Mouse (Mus musculus) hindbrain, embryonic 14.5 days (tissue): ENCODE results near the gene Gm7271. TPM values are rescaled to one million over a fixed set of nuclear protein-coding genes. Genes with fewer than 3 reads are reported as not detected.

ENCODE experiments used
- ATAC-seq: fragments of 200-750 bp; cut with Nextera tagmentation; 2 replicates; pipeline ENCODE4 v1.8.0; 2017; ENCODE audit warnings: moderate number of reproducible peaks, mild to moderate bottlenecking, moderate TSS enrichment, moderate library complexity; ENCODE audit not compliant: low FRiP score
- DNase-seq: peaks from one replicate; pipeline ENCODE4 v3.0.0-alpha.2; 2015; ENCODE audit warnings: low spot score
- H3K27ac ChIP-seq: fragments of 300-500 bp; sonication (generic); 2 replicates; pipeline ENCODE4 v1.5.1; 2014; ENCODE audit warnings: mild to moderate bottlenecking, moderate library complexity
- H3K27me3 ChIP-seq: fragments of 300-500 bp; sonication (generic); 2 replicates; pipeline ENCODE4 v1.6.1; 2014; ENCODE audit warnings: mild to moderate bottlenecking, low read length, mixed read lengths; ENCODE audit not compliant: control insufficient read depth, insufficient read depth
- H3K36me3 ChIP-seq: fragments of 300-500 bp; sonication (generic); replicated peaks from 2 replicates; pipeline ENCODE4 v1.6.1; 2014; ENCODE audit not compliant: control insufficient read depth, insufficient read depth
- H3K4me1 ChIP-seq: fragments of 300-500 bp; sonication (generic); replicated peaks from 2 replicates; pipeline ENCODE4 v1.6.1; 2014; ENCODE audit warnings: antibody characterized with exemption, low read length, mixed read lengths; ENCODE audit not compliant: control insufficient read depth, insufficient read depth
- H3K4me2 ChIP-seq: fragments of 300-500 bp; sonication (generic); replicated peaks from 2 replicates; pipeline ENCODE4 v1.6.1; 2014; ENCODE audit warnings: mild to moderate bottlenecking, moderate library complexity
- H3K4me3 ChIP-seq: fragments of 300-500 bp; sonication (generic); replicated peaks from 2 replicates; pipeline ENCODE4 v1.5.1; 2014; ENCODE audit warnings: mild to moderate bottlenecking, low read length
- H3K9ac ChIP-seq: fragments of 300-500 bp; sonication (generic); 2 replicates; pipeline ENCODE4 v1.6.1; 2014
- H3K9me3 ChIP-seq: fragments of 300-500 bp; sonication (generic); 2 replicates; pipeline ENCODE4 v1.6.1; 2016; ENCODE audit warnings: low read length; ENCODE audit not compliant: control insufficient read depth
- WGBS: fragments of 180-500 bp; shearing (Covaris S2); extraction: QIAGEN DNeasy Blood & Tissue Kit; methylation state at CpG from one replicate; pipeline ENCODE4 v1.1.7; 2014; 5-methylcytosine and 5-hydroxymethylcytosine counted together
- polyA plus RNA-seq: library from polyadenylated mRNA; unstranded; fragments of >200 nt; fragmentation: Nextera tagmentation; extraction: Ambion mirVana; gene quantifications from 2 replicates; pipeline ENCODE4 v1.2.1, GENCODE M21; 2014

Gene Gm7271
- polyA plus RNA-seq, 1 experiment from 2014 or later: not detected

- peaks cover 4% of the 10 kb centered on the region; the same call in 1 of the 2 replicates for H3K4me1 ChIP-seq
- no peak overlapping the region for H3K4me3 ChIP-seq
- H3K36me3 ChIP-seq: no peaks in the 10 kb centered on the region
- no peak overlapping the region for H3K9ac ChIP-seq
- H3K27me3 ChIP-seq: no peaks in the 10 kb centered on the region
- WGBS: 63% methylated on average over 4 of the region's 4 CpGs
- H3K9me3 ChIP-seq: no peaks in the 10 kb centered on the region
- DNase-seq (no peak), ATAC-seq (no peak)
- H3K27ac ChIP-seq: no peak overlapping the region
- no peak overlapping the region for H3K4me2 ChIP-seq
These were observed 41.2 kb downstream of the Gm7271 start for GRCm38 (mm10) chr5:76525066-76525465.

- Histone ChIP-seq H3K27ac (no peak overlapping the region), H3K36me3 (no peaks in the 10 kb centered on the region), H3K4me2 (no peak overlapping the region), H3K9ac (no peak overlapping the region), H3K27me3 (no peaks in the 10 kb centered on the region), H3K4me3 (no peak overlapping the region), H3K4me1 (peaks cover 7% of the 10 kb centered on the region; the same call in 1 of the 2 replicates), H3K9me3 (no peaks in the 10 kb centered on the region)
- DNase-seq (no peak), ATAC-seq (no peak)
- WGBS: 55% methylated on average over 2 of the region's 2 CpGs
These were observed 42.0 kb downstream of the Gm7271 start for GRCm38 (mm10) chr5:76525829-76526228.

- no peaks in the 10 kb centered on the region for H3K27me3 ChIP-seq
- peak within 1 kb of the TSS; percentile 85 for H3K9ac ChIP-seq
- peaks cover 8% of the 10 kb centered on the region; the same call in 1 of the 2 replicates for H3K36me3 ChIP-seq
- under 1% methylated on average over 39 of the region's 39 CpGs for WGBS
- peak; percentile 100 for ATAC-seq
- peaks cover 7% of the 10 kb centered on the region; the same call in 1 of the 2 replicates for H3K4me1 ChIP-seq
- H3K4me2 ChIP-seq: peak within 1 kb of the TSS; percentile 98
- peak within 1 kb of the TSS; percentile 97 for H3K4me3 ChIP-seq
- DNase-seq: peak; percentile 97
- H3K9me3 ChIP-seq: no peaks in the 10 kb centered on the region
- H3K27ac ChIP-seq: peak within 1 kb of the TSS; percentile 71
These were observed 45.3 kb downstream of the Gm7271 start, which contains the start of gene Exoc1 for GRCm38 (mm10) chr5:76529040-76529703. Exoc1 (plus strand) TSS chr5:76529311.

- H3K4me1 ChIP-seq: peaks cover 7% of the 10 kb centered on the region; the same call in 1 of the 2 replicates
- no peak for DNase-seq
- peak overlapping the region; percentile 71 for H3K27ac ChIP-seq
- peak overlapping the region; percentile 97 for H3K4me3 ChIP-seq
- H3K9me3 ChIP-seq: no peaks in the 10 kb centered on the region
- H3K36me3 ChIP-seq: peaks cover 13% of the 10 kb centered on the region; the same call in 1 of the 2 replicates
- WGBS: 12% methylated on average over 9 of the region's 9 CpGs
- H3K27me3 ChIP-seq: no peaks in the 10 kb centered on the region
- no peak for ATAC-seq
- H3K4me2 ChIP-seq: peak overlapping the region; percentile 98
- H3K9ac ChIP-seq: peak overlapping the region; percentile 85
These were observed 45.8 kb downstream of the Gm7271 start for GRCm38 (mm10) chr5:76529704-76530066.

GRCm38 (mm10) chr5:76533186-76533585 is 49.3 kb downstream of the Gm7271 start:
- Histone ChIP-seq H3K4me1 (peaks cover 7% of the 10 kb centered on the region; the same call in 1 of the 2 replicates), H3K27ac (no peak overlapping the region), H3K36me3 (peaks cover 45% of the 10 kb centered on the region), H3K9me3 (no peaks in the 10 kb centered on the region), H3K27me3 (no peaks in the 10 kb centered on the region), H3K4me2 (no peak overlapping the region), H3K4me3 (no peak overlapping the region), H3K9ac (no peak overlapping the region)
- ATAC-seq (no peak), DNase-seq (no peak)
- 92% methylated on average over 6 of the region's 6 CpGs for WGBS

GRCm38 (mm10) chr5:76536231-76536630 is 52.4 kb downstream of the Gm7271 start:
- Histone ChIP-seq H3K4me1 (no peaks in the 10 kb centered on the region), H3K9me3 (no peaks in the 10 kb centered on the region), H3K27ac (no peak overlapping the region), H3K4me3 (no peak overlapping the region), H3K4me2 (no peak overlapping the region), H3K36me3 (peaks cover 61% of the 10 kb centered on the region), H3K27me3 (no peaks in the 10 kb centered on the region), H3K9ac (no peak overlapping the region)
- ATAC-seq: no peak
- 85% methylated on average over 1 of the region's 1 CpGs for WGBS
- no peak for DNase-seq

- Histone ChIP-seq H3K9me3 (no peaks in the 10 kb centered on the region), H3K27me3 (no peaks in the 10 kb centered on the region), H3K27ac (no peak overlapping the region), H3K36me3 (peaks cover 70% of the 10 kb centered on the region), H3K4me3 (no peak overlapping the region), H3K4me2 (no peak overlapping the region), H3K9ac (no peak overlapping the region), H3K4me1 (no peaks in the 10 kb centered on the region)
- DNase-seq (no peak), ATAC-seq (no peak)
- 97% methylated on average over 10 of the region's 10 CpGs for WGBS
These were observed 53.7 kb downstream of the Gm7271 start for GRCm38 (mm10) chr5:76537578-76537977.

GRCm38 (mm10) chr5:76540181-76540580 is 56.3 kb downstream of the Gm7271 start:
- WGBS: 75% methylated on average over 8 of the region's 8 CpGs
- H3K4me1 ChIP-seq: no peaks in the 10 kb centered on the region
- ATAC-seq (no peak), DNase-seq (no peak)
- H3K4me2 ChIP-seq: no peak overlapping the region
- H3K9me3 ChIP-seq: no peaks in the 10 kb centered on the region
- H3K27ac ChIP-seq: no peak overlapping the region
- no peaks in the 10 kb centered on the region for H3K27me3 ChIP-seq
- no peak overlapping the region for H3K9ac ChIP-seq
- no peak overlapping the region for H3K4me3 ChIP-seq
- H3K36me3 ChIP-seq: peaks cover 78% of the 10 kb centered on the region

- no peaks in the 10 kb centered on the region for H3K9me3 ChIP-seq
- no peaks in the 10 kb centered on the region for H3K4me1 ChIP-seq
- DNase-seq (peak; percentile 70), ATAC-seq (no peak)
- H3K27ac ChIP-seq: no peak overlapping the region
- no peak overlapping the region for H3K4me2 ChIP-seq
- H3K27me3 ChIP-seq: no peaks in the 10 kb centered on the region
- H3K36me3 ChIP-seq: peaks cover 78% of the 10 kb centered on the region
- H3K4me3 ChIP-seq: no peak overlapping the region
- no peak overlapping the region for H3K9ac ChIP-seq
These were observed 57.0 kb downstream of the Gm7271 start for GRCm38 (mm10) chr5:76540842-76541241.
